Mouse (Mus musculus): ENCODE measurements around the gene Ak8.

Ak8 gene

DNA sequence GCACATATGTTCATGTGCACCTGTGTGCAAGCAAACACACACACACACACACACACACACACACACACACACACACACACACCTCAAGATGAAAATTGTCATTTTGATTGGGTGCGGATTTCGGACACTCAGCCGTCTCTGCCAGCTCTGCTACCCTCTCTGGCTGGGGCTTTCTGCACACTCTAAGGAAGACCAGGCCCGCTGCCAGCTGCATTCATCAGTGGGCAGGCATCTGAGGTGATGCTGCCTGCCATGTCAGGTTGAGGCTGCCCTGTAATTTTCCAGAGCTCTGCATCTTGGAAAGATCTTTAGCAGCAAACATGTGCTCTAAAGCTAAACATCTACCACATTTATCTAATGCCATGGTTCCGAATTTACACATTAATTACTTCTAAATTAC, 37.1 kb downstream of the Ak8 start:
- peak; percentile 69 to 84 for DNase-seq

DNA sequence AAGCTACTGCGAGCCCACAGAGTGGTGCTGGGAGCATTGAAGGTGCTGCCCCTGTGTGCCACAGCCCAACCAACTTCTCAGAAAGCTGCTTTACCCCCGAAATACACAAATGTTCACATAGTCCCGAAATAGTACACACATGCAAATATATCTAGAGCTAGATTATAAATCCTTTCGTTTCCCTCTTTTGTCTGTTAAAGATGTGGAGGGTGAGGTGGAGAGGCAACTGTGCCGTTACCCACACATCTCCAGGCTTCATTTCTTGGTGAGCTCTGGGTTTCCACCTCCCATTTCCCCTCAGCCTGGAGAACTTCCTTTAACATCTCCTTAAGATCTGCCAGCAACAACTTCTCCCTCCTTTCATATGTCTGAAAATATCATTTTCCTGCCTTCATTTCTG, 40.2 kb downstream of the Ak8 start:
- DNase-seq: no peak

GRCm38 (mm10) chr2:28742701-28743100, 42.7 kb downstream of the Ak8 start:
- DNase-seq: peak in 1 of 2 experiments; percentile 18

GRCm38 (mm10) chr2:28746682-28747332, 46.8 kb downstream of the Ak8 start:
- DNase-seq: no peak

DNA sequence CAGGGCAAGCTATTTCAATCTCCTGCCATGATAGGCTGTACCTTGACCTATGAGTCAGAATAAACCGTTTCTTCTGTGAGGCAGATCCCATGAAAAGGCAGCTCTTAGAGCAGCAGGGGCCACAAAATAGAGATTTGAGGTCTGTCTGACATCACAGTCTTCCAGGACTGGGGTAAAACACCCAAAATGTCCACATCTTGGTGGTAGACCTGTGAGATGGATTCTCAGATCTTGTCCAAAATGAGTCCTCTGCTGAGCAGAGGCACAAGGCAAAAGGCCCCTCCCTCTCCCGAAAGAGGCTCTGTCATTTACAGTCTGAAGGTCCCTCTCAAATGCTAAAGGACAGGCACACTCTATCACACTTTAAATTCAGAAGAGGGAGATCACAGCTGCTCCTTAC, 47.7 kb downstream of the Ak8 start:
- no peak for DNase-seq

GRCm38 (mm10) chr2:28751186-28751585, 51.2 kb downstream of the Ak8 start:
- no peak for DNase-seq

- no peak for DNase-seq
Measured at GRCm38 (mm10) chr2:28751658-28752057, 51.7 kb downstream of the Ak8 start.

DNA sequence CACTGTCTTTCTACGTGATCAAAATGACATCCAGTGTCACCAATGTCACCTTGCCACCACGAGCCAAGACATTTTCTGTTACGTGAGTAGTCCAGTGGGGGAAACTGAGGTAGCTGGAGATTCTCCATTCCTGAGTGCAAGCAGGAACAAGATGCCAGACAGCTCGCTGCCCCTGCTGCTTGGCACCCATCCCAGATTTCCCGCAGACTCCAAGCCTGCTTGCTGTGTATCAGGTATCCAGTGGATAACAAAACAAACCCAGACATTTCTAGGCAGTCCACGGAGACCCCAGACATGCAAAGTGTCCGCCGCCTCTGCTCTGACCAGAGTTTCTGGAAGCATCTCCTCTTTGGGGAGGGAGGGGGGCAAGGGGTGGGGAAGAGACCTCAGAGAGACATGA, 52.4 kb downstream of the Ak8 start:
- DNase-seq: peak in 1 of 2 experiments; percentile 19

GRCm38 (mm10) chr2:28755451-28755850, 55.5 kb downstream of the Ak8 start:
- peak; percentile 90 to 91 for DNase-seq

- peak; percentile 37 to 60 for DNase-seq
Measured at GRCm38 (mm10) chr2:28756201-28756600, 56.2 kb downstream of the Ak8 start.

DNA sequence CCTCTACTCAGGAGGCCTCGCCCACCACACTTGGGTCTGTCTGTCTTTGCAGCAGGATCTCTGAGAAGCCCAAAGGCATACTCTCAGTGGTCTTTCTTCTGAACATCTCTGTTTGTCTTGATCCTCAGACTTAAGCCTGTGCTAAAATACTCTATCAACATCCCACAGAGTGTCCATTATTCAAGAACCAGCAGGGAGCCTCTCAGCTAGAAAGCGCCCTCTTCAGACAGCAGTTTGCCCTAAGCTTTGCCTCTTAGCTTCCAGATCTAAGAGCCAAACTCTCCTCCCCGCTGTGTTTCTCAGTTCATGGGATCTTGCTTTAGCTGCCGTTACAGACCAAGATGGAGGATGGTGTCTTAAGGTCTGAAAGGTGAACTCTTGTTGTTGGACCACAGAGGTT, 59.5 kb downstream of the Ak8 start:
- DNase-seq: no peak

DNA sequence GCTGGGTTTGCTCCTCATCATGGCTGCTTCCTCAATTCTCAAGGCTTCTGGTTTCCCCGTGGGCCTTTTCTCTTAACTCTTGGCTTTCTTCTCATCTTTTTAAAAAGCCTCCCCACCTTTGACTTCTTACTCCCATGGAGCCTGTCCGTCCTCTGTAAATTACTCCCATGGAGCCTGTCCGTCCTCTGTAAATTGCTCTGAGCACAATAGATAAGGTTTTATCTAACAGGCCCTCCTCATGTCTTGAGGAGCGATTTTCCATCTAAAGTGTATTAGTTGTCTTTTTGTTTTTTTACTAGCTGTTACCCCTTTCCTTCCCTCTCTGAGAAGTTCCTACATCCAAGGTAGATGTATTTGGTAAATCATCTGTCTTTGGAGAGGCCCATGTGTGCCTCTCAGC, 66.6 kb downstream of the Ak8 start:
- DNase-seq: no peak

- no peak for DNase-seq
Measured at GRCm38 (mm10) chr2:28767041-28767440, 67.1 kb downstream of the Ak8 start.

DNA sequence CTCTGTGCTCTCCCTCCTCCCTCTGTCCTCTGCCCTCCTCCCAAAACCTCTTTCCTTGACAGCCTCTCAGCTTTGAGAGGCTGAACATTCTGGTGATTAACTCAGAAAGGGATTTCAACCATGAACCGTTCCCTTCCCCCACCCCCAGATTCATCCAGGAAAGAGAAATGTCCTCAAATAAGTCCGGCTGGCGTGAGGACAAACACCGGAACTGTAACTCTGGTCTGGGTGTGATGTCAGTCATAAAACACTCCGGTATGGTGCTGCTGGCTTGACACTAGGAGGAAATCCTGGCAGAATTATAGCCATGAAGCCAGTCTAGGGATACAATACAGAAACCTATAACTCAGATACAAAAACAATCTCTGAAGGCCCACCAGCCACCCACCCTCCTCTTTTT, 70.7 kb downstream of the Ak8 start:
- no peak for DNase-seq

DNA sequence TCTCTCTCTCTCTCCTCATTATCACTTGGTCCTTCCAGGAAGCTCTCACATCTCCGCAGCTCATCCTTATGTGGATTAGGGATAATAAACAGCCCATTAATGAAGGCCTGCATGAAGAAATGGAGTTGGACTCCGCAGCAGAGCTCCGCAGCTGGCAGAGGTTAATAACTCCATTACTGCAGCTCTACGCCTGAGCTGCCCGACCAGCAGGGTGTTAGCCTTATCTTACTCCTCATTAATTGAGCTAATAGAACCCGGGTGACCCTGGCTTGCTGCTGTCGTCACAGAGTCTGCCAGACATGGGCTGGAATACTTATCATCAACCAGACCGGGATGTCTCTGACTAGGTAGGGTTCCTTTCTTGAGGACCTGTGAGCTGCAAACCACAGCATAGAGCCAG, 74.1 kb downstream of the Ak8 start:
- no peak for DNase-seq

DNA sequence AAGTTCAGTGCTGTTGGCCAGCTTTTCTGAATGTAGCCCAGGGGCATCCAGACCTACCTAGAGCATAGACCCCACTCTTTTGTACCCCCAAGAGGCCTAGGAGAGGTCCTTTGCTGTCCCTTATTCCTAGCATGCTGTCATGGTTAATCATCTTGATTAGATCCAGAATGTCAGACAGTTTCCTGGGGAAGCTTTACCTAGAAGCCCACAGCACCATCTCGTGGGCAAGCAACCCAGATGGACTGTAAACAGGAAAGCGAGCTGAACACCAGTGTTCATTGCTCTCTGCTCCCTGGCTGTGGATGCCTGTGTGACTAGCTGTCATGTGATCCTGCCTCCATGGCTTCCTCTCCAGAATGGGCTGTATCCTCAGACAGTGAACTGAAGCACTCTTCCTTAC, 76.8 kb downstream of the Ak8 start:
- DNase-seq: no peak

GRCm38 (mm10) chr2:28780001-28780782, 80.2 kb downstream of the Ak8 start:
- no peak for DNase-seq

DNA sequence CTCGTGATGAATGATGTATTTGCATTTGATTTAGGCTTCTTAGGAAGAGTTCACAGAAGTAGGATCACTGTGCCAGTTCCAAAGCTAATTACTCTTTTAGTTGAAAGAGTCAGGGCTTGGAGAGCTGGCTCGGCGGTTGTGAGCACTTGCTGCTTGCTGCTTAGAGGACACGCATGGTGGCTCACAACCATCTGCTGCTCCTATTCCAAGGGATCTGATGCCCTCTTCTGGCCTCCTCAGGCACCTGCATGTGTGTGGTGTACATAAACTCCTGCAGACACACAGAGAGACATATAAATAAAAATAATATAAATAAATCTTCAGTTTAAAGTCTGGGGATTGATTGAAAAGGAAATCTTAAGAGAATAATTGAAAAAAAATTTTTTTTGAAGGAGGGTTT, 81.3 kb downstream of the Ak8 start:
- no peak for DNase-seq

- no peak for DNase-seq
Measured at GRCm38 (mm10) chr2:28786355-28787066, 86.5 kb downstream of the Ak8 start.

DNA sequence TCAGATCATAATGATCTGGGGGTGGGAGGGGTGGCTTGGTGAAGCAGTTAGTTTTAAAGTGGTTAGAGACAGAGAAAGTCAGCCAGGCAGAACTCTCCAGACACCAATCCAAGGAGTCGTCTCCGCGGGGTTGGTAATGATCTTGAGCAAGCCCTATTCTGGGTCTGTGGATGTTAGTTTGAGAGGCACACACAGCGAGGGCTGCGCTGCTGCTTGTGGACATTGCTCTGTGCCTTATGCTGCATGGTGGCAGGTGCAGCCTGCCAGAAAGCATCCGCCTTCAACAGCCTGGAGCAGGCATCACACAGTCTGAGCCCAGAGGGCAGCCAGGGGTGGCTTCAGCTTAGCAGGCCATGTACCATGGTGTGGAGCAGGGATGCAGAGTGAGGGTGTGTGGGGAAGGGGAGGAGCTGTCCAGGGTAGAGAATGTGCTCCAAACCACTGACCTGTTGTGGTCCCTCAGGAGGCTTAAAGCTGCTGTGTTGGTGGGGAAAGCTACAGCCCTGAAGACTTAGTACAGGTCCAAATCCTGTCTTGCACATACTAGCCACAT, 87.2 kb downstream of the Ak8 start:
- DNase-seq: no peak

DNA sequence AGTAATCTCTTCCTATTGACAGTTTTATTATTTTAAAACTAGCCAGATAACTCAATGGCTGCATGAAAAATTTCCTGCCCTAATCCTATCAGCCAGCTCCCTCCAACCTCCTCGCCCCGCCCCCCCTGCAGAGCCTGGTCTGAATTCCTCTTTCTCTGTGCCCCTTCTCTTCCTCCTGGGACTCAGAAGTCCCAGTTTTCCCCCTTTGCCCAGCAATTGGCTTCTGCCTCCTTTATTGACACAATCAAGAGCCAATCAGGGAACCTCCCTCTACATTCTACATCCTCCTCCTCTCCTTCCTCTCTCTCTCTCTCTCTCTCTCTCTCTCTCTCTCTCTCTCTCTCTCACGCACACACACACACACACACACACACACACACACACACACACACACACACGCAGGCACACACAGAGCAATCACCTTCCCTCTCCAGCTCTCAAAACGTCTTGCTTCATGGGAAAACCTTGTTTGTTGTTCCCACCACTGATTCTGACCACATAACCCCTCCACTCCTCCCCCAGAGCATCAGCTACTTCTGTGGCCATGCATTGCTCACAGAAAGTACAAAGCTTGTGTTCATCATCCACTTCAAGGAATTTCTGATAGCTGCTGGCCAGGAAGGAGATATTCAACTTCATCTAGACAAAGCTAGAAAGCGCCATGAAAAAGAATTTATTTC, 93.1 kb downstream of the Ak8 start:
- peak; percentile 10 to 40 for DNase-seq

DNA sequence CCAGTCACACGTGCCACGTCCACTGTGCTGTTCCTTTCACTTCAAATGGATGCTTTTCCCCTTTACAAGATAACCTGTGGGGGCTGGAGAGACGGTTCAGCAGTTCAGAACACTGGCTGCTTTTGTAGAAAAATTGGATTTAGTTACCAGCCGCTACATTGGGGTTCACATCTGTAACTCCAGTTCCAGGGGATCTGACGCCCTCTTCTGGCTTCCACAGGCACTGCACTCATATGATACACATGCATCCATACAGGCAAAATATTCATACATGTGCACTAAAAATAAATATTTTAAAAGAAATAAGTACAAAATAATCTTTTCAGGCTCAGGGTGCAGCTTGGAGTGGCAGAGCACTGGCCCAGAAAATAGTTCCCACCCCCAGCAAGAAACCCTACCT, 94.7 kb downstream of the Ak8 start:
- DNase-seq: no peak

- DNase-seq: no peak
Measured at GRCm38 (mm10) chr2:28796298-28796697, 96.3 kb downstream of the Ak8 start.
